Mouse (Mus musculus) kidney, embryonic 16.5 days (tissue): Measurements from ENCODE around the gene Gm884. TPM values are rescaled to one million over a fixed set of nuclear protein-coding genes. Genes with fewer than 3 reads are reported as not detected.
A peak's percentile ranks its signal among the peaks of the same experiment; 100 is the strongest.

ENCODE experiments used
- ATAC-seq: fragments of 200-750 bp; cut with Nextera tagmentation; 2 replicates; pipeline ENCODE4 v1.8.0; 2017; ENCODE audit warnings: moderate TSS enrichment; ENCODE audit not compliant: low FRiP score, low TSS enrichment
- H3K27ac ChIP-seq: fragments of 300-500 bp; sonication (generic); 2 replicates; pipeline ENCODE4 v1.5.1; 2014; ENCODE audit warnings: low read length
- H3K27me3 ChIP-seq: fragments of 300-500 bp; sonication (generic); 2 replicates; pipeline ENCODE4 v1.6.1; 2014; ENCODE audit warnings: low read length, control low read depth, mixed read lengths; ENCODE audit not compliant: insufficient read depth
- H3K36me3 ChIP-seq: fragments of 300-500 bp; sonication (generic); 2 replicates; pipeline ENCODE4 v1.6.1; 2014; ENCODE audit warnings: low read length, control low read depth, mixed read lengths; ENCODE audit not compliant: insufficient read depth
- H3K4me1 ChIP-seq: fragments of 300-500 bp; sonication (generic); 2 replicates; pipeline ENCODE4 v1.6.1; 2014; ENCODE audit warnings: low read length, control low read depth, mixed read lengths; ENCODE audit not compliant: insufficient read depth
- H3K4me2 ChIP-seq: fragments of 300-500 bp; sonication (generic); replicated peaks from 2 replicates; pipeline ENCODE4 v1.6.1; 2014; ENCODE audit warnings: low read depth, low read length
- H3K4me3 ChIP-seq: fragments of 300-500 bp; sonication (generic); 2 replicates; pipeline ENCODE4 v1.5.1; 2014; ENCODE audit warnings: mild to moderate bottlenecking, low read length
- H3K9ac ChIP-seq: fragments of 300-500 bp; sonication (generic); replicated peaks from 2 replicates; pipeline ENCODE4 v1.6.1; 2014; ENCODE audit warnings: low read length
- H3K9me3 ChIP-seq: fragments of 300-500 bp; sonication (generic); 2 replicates; pipeline ENCODE4 v1.6.1; 2016; ENCODE audit warnings: low read length, control low read depth
- WGBS: fragments of 180-500 bp; shearing (Covaris S2); extraction: QIAGEN DNeasy Blood & Tissue Kit; methylation state at CpG from one replicate; pipeline ENCODE4 v1.1.7; 2014; 5-methylcytosine and 5-hydroxymethylcytosine counted together
- polyA plus RNA-seq: library from polyadenylated mRNA; unstranded; fragments of >200 nt; fragmentation: Nextera tagmentation; extraction: Ambion mirVana; gene quantifications from 2 replicates; pipeline ENCODE4 v1.2.1, GENCODE M21; 2015

Gm884 gene
- polyA plus RNA-seq, 1 experiment from 2014 or later = not detected

- Histone ChIP-seq H3K4me2 (no peak overlapping the region), H3K27ac (no peak overlapping the region), H3K4me1 (peaks cover 12% of the 10 kb centered on the region), H3K4me3 (no peak overlapping the region), H3K9ac (no peak overlapping the region), H3K9me3 (no peaks in the 10 kb centered on the region), H3K36me3 (no peaks in the 10 kb centered on the region), H3K27me3 (peaks cover 85% of the 10 kb centered on the region)
- no peak for ATAC-seq
- WGBS = 81% methylated on average over 6 of the region's 6 CpGs
These were observed 30.5 kb upstream of the Gm884 start for GRCm38 (mm10) chr11:103651426-103651825.

GRCm38 (mm10) chr11:103649983-103650493, 29.1 kb upstream of the Gm884 start:
- Histone ChIP-seq H3K27me3 (peaks cover 76% of the 10 kb centered on the region), H3K9ac (no peak overlapping the region), H3K27ac (no peak overlapping the region), H3K36me3 (no peaks in the 10 kb centered on the region), H3K4me1 (peaks cover 18% of the 10 kb centered on the region), H3K9me3 (no peaks in the 10 kb centered on the region), H3K4me2 (peak overlapping the region; percentile 56), H3K4me3 (peak overlapping the region; percentile 44)
- peak; percentile 15; the same call in 1 of the 2 replicates for ATAC-seq
- WGBS = under 1% methylated on average over 37 of the region's 37 CpGs

GRCm38 (mm10) chr11:103649301-103649982, 28.5 kb upstream of the Gm884 start, which contains the start of gene Rprml:
TSS of gene Rprml (plus strand) at chr11:103649570.
- H3K36me3 ChIP-seq = no peaks in the 10 kb centered on the region
- H3K27me3 ChIP-seq = peaks cover 73% of the 10 kb centered on the region
- H3K9me3 ChIP-seq = peaks cover 1% of the 10 kb centered on the region; the same call in 1 of the 2 replicates
- peak within 1 kb of the TSS; percentile 44 for H3K4me3 ChIP-seq
- H3K9ac ChIP-seq = no peak within 1 kb of the TSS
- 0 out of 2 replicates have a peak, but pooled peaks have one; percentile 23 for ATAC-seq
- H3K4me2 ChIP-seq = peak within 1 kb of the TSS; percentile 56
- under 1% methylated on average over 71 of the region's 71 CpGs for WGBS
- H3K27ac ChIP-seq = no peak within 1 kb of the TSS
- H3K4me1 ChIP-seq = peaks cover 18% of the 10 kb centered on the region

- Histone ChIP-seq H3K27ac (no peak overlapping the region), H3K36me3 (no peaks in the 10 kb centered on the region), H3K4me1 (peaks cover 18% of the 10 kb centered on the region), H3K27me3 (peaks cover 70% of the 10 kb centered on the region), H3K4me2 (no peak overlapping the region), H3K4me3 (no peak overlapping the region), H3K9ac (no peak overlapping the region), H3K9me3 (peaks cover 4% of the 10 kb centered on the region; the same call in 1 of the 2 replicates)
- no peak for ATAC-seq
- 34% methylated on average over 7 of the region's 7 CpGs for WGBS
These were observed 27.7 kb upstream of the Gm884 start for GRCm38 (mm10) chr11:103648656-103649055.

DNA sequence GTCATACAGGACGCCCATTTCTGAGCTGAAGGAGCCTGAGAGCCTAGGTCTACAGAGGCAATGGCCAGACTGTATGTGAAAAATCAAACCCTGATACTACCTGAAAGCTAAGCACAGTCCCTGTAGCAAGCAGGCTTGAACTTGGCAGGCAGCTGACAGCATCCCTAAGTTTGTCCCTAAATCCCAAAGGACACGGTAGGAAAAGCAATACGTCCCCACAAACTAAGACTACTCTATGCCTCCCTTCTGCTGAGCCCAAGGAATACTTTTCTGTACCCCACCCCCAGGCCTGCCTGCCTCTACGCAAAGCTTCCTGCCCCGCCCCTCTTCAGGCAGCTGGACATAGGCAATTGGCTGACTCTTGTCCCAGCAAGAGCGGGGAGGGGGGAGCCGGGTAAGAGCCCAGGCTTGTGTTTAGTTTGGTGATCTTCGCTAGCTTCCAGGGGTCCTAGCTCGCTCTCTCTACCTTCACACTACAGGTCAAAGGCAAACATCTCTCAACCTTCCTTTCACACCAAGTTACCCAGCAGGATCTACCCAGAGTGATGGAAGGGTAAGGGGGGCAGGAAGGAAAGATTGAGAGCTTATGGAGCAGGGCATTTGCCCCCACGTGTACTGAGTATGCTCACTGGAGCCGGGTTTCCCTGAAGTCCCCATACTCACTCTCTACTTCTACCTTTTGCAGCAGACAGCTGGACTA, 27.1 kb upstream of the Gm884 start:
- H3K9ac ChIP-seq = no peak overlapping the region
- H3K4me3 ChIP-seq = no peak overlapping the region
- 11% methylated on average over 11 of the region's 11 CpGs for WGBS
- peaks cover 18% of the 10 kb centered on the region for H3K4me1 ChIP-seq
- H3K4me2 ChIP-seq = no peak overlapping the region
- H3K36me3 ChIP-seq = no peaks in the 10 kb centered on the region
- no peak overlapping the region for H3K27ac ChIP-seq
- peaks cover 66% of the 10 kb centered on the region for H3K27me3 ChIP-seq
- no peak for ATAC-seq
- peaks cover 4% of the 10 kb centered on the region; the same call in 1 of the 2 replicates for H3K9me3 ChIP-seq

- no peak for ATAC-seq
- H3K36me3 ChIP-seq = no peaks in the 10 kb centered on the region
- peaks cover 18% of the 10 kb centered on the region for H3K4me1 ChIP-seq
- no peak overlapping the region for H3K4me2 ChIP-seq
- no peak overlapping the region for H3K4me3 ChIP-seq
- WGBS = 63% methylated on average over 6 of the region's 6 CpGs
- no peak overlapping the region for H3K27ac ChIP-seq
- no peak overlapping the region for H3K9ac ChIP-seq
- H3K27me3 ChIP-seq = peaks cover 49% of the 10 kb centered on the region
- H3K9me3 ChIP-seq = peaks cover 4% of the 10 kb centered on the region; the same call in 1 of the 2 replicates
These were observed 25.4 kb upstream of the Gm884 start for GRCm38 (mm10) chr11:103646301-103646700.

GRCm38 (mm10) chr11:103645731-103646130, 24.8 kb upstream of the Gm884 start:
- Histone ChIP-seq H3K27me3 (peaks cover 48% of the 10 kb centered on the region), H3K36me3 (no peaks in the 10 kb centered on the region), H3K9ac (no peak overlapping the region), H3K4me1 (peaks cover 18% of the 10 kb centered on the region), H3K4me3 (no peak overlapping the region), H3K27ac (no peak overlapping the region), H3K9me3 (peaks cover 4% of the 10 kb centered on the region; the same call in 1 of the 2 replicates), H3K4me2 (no peak overlapping the region)
- WGBS = 27% methylated on average over 8 of the region's 8 CpGs
- ATAC-seq = no peak

DNA sequence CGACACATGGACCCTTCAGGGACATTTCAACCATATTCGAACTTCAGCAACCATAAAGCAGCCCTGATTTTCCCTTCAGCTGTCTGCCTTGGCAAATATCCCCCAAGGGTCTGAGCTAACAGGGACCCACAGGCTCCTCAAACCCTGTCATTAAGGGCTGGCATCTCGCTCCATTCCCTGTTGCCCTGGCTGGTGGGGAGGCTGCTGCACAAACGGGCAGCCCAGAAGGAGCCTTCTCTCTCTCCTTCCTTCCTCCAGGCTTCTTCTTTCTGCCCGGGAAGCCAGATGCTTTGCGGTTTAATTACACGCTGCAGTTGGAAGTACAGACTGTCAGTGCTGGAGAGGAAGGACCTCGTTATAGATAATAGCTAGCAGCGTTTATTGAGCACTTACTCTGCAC, 22.3 kb upstream of the Gm884 start:
- no peak overlapping the region for H3K4me3 ChIP-seq
- no peak overlapping the region for H3K4me2 ChIP-seq
- H3K27ac ChIP-seq = no peak overlapping the region
- peaks cover 4% of the 10 kb centered on the region; the same call in 1 of the 2 replicates for H3K9me3 ChIP-seq
- no peaks in the 10 kb centered on the region for H3K36me3 ChIP-seq
- WGBS = 69% methylated on average over 9 of the region's 9 CpGs
- ATAC-seq = no peak
- no peak overlapping the region for H3K9ac ChIP-seq
- H3K4me1 ChIP-seq = peaks cover 6% of the 10 kb centered on the region; the same call in 1 of the 2 replicates
- peaks cover 39% of the 10 kb centered on the region for H3K27me3 ChIP-seq

DNA sequence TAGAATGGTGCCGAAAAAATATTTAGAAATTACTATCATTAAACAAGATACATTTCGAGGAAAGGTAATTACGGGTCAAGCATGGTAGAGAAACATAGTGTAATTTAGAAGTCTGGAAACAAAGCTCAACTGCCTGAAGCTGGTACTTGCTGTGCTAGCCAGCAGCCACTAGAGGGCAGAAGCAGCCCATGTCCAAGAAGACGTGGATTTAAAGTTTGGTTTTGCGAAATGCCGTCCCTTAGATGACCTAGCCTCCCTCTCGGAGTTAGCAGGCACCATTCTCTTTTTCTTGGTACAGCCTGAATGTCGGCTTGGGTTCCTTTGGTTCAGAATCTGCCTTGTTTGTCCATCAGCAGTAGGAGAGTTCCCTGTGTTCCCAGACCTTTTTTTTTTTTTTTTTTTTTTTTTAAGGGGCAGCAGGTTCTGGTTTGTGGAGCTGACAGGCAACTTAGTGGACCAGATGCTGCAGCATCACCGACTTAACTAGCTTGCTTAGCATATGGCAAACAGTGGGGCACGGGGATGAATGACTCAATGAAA, 18.5 kb upstream of the Gm884 start:
- Histone ChIP-seq H3K9me3 (peaks cover 3% of the 10 kb centered on the region; the same call in 1 of the 2 replicates), H3K4me2 (no peak overlapping the region), H3K4me3 (no peak overlapping the region), H3K27ac (no peak overlapping the region), H3K36me3 (no peaks in the 10 kb centered on the region), H3K27me3 (peaks cover 25% of the 10 kb centered on the region), H3K9ac (no peak overlapping the region), H3K4me1 (no peaks in the 10 kb centered on the region)
- WGBS = 5% methylated on average over 10 of the region's 10 CpGs
- ATAC-seq = no peak
